Mouse (Mus musculus) brown adipose tissue, adult 24 weeks (tissue): Measurements from ENCODE around the gene D930007J09Rik. TPM values are rescaled to one million over a fixed set of nuclear protein-coding genes. Genes with fewer than 3 reads are reported as not detected.

Source experiments
- H3K27ac ChIP-seq: fragments of 200-500 bp; replicated peaks from 2 replicates; pipeline ENCODE4 v1.5.1; 2012; ENCODE audit warnings: low read depth, mild to moderate bottlenecking, low read length
- H3K4me1 ChIP-seq: fragments of 200-500 bp; 2 replicates; pipeline ENCODE4 v1.6.1; 2012; ENCODE audit warnings: low read length, mixed read lengths; ENCODE audit not compliant: control insufficient read depth, insufficient read depth, insufficient read length
- H3K4me3 ChIP-seq: fragments of 200-500 bp; 2 replicates; pipeline ENCODE4 v1.5.1; 2012; ENCODE audit warnings: low read depth, mild to moderate bottlenecking, low read length, moderate library complexity; ENCODE audit not compliant: insufficient read depth
- polyA plus RNA-seq: library from polyadenylated mRNA; stranded (reverse); fragments of >200 nt; gene quantifications from 2 replicates; pipeline ENCODE4 v1.2.4, GENCODE M21; 2012; ENCODE audit not compliant: missing spikeins, insufficient read depth, insufficient read length

Gene D930007J09Rik
- polyA plus RNA-seq, 1 experiment: not detected

DNA sequence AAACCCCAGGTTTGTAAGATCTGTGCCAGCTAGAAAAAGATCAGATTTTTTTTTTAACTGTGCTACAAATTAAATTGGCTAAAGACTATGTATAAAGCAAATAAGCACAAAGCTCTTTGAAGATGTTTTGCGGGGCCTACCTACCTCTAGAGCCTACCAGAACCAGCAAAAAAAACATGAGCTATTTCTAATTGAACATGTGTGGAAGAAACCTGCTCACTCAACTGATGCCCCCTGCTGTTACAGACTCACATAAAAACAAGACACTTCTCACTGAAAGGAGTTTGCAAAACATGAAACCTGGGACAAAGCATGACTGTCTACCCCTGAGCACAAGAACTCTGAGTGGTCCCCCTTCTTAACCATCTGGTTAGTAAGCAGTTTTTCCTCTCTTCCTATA lies 5.6 kb downstream of the D930007J09Rik start:
- H3K27ac ChIP-seq: no peak overlapping the region
- no peaks in the 10 kb centered on the region; the same call in 1 of the 2 replicates for H3K4me1 ChIP-seq
- H3K4me3 ChIP-seq: no peak overlapping the region

DNA sequence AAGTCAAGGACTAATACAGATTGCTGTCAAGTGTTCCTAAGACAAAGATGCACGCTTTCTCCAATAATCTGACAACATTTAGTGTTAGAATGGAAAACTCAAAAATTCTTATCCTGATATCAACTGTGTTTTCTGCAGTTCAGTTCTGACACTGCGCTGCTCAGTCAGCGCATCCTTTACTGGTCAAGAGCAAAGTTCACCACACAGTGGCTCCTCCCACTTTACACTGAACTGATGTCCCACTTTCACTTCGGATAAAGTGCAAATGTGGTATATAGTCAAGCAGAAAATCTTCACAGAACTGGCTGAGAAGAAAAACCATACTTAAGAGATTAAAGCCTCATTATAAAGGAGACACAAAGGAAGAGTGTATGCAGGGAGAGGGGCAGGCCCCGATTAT lies 7.5 kb downstream of the D930007J09Rik start:
- H3K4me1 ChIP-seq: no peaks in the 10 kb centered on the region; the same call in 1 of the 2 replicates
- H3K27ac ChIP-seq: no peak overlapping the region
- no peak overlapping the region for H3K4me3 ChIP-seq

GRCm38 (mm10) chr13:32794619-32795018 lies 8.0 kb downstream of the D930007J09Rik start:
- Histone ChIP-seq H3K4me1 (no peaks in the 10 kb centered on the region; the same call in 1 of the 2 replicates), H3K4me3 (no peak overlapping the region), H3K27ac (no peak overlapping the region)

DNA sequence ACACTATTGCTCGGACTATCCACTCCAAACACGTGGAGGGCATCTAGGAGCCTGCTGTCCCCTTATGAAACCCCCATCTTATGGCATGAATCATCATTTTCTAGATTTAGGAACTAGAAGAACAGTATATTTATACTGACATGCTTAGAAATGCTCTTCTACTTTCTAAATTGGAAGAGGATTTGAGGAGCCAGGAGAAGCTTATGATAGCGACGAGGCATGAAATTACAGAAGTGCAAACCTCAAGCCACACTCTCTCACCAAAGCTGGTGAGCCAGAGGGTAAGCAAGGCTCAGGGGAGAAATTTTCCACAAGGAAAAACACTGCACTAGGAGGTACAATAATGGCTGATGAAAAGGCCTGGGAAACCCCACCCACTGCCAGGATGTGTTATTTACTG lies 12.9 kb downstream of the D930007J09Rik start:
- Histone ChIP-seq H3K4me1 (no peaks in the 10 kb centered on the region; the same call in 1 of the 2 replicates), H3K4me3 (no peak overlapping the region), H3K27ac (no peak overlapping the region)

- no peak overlapping the region for H3K27ac ChIP-seq
- H3K4me3 ChIP-seq: no peak overlapping the region
- no peaks in the 10 kb centered on the region for H3K4me1 ChIP-seq
These were observed 15.1 kb downstream of the D930007J09Rik start for GRCm38 (mm10) chr13:32787584-32787983.

DNA sequence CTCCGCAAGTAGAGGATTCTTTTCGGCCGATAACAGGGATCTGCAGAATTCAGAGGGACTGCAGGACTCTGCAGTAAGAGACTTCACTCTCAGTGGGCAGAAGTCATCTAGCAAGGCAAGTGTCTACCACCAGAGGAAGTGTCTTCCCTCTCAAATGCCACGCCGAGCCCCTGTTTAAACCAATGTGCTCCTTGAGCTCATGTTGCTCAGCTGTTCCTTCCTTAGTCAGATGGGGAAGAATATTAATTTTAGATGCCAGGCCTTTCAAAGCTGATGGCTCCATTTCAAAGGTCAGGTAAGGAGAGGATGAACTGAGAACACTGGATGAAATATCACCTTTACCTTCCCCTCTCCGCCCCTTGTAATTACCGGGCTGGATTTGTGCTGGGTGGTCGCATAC lies 18.8 kb downstream of the D930007J09Rik start, which contains the start of gene Mylk4:
Gene Mylk4 (minus strand): TSS at position 139 of the 400 bp plus-strand sequence.
- H3K4me1 ChIP-seq: no peaks in the 10 kb centered on the region
- no peak within 1 kb of the TSS for H3K4me3 ChIP-seq

GRCm38 (mm10) chr13:32783055-32783454 lies 19.6 kb downstream of the D930007J09Rik start:
- Histone ChIP-seq H3K4me1 (no peaks in the 10 kb centered on the region), H3K4me3 (no peak overlapping the region), H3K27ac (no peak overlapping the region)

More for the DNA sequence above, 18.8 kb downstream of the D930007J09Rik start, which contains the start of gene Mylk4:
- H3K27ac ChIP-seq: no peak within 1 kb of the TSS

GRCm38 (mm10) chr13:32778861-32779260 lies 23.8 kb downstream of the D930007J09Rik start:
- no peak overlapping the region for H3K27ac ChIP-seq
- no peak overlapping the region for H3K4me3 ChIP-seq
- peaks cover 3% of the 10 kb centered on the region; the same call in 1 of the 2 replicates for H3K4me1 ChIP-seq

DNA sequence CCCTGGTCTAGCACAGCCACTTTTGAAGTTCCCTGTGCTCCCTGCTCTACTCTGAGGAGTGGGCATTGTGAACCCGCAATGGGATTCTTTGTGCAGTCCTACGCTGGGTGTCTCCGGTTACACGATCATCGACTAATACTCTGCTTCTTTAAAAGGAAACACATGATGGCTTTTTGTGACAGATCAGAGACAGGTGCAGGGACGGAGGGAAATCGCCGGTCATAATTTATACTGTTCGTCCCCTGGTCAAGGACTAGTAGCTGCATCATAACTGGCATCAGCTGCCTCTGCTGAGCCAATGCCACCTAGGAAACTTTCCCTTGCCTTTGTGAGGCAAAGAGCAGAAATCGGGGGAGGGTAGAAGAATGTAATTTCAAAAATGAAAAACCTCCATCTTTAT lies 26.3 kb downstream of the D930007J09Rik start:
- Histone ChIP-seq H3K4me3 (no peak overlapping the region), H3K27ac (no peak overlapping the region), H3K4me1 (peaks cover 3% of the 10 kb centered on the region; the same call in 1 of the 2 replicates)

DNA sequence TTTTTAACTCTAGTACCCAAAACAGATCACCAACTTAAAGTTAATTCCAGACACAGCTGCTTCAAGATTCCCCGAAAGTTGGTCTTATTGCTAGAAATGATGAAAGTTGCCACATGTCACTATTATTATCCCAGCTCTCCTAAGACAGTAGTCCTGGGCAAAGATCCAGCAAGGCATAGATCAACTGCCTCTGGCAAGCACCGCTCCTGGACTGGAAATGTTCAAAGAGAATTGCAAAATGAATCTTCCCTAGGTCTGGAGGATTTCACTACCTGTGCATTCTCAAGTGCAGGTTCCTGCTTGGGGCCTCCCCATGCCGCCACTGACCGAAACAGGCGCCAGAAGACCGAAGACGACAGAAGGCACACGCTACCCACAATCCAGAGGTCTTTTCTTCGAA lies 26.8 kb downstream of the D930007J09Rik start:
- H3K4me3 ChIP-seq: no peak overlapping the region
- no peak overlapping the region for H3K27ac ChIP-seq
- peaks cover 3% of the 10 kb centered on the region; the same call in 1 of the 2 replicates for H3K4me1 ChIP-seq

GRCm38 (mm10) chr13:32769960-32770359 lies 32.7 kb downstream of the D930007J09Rik start:
- H3K4me1 ChIP-seq: no peaks in the 10 kb centered on the region
- H3K4me3 ChIP-seq: no peak overlapping the region
- no peak overlapping the region for H3K27ac ChIP-seq

GRCm38 (mm10) chr13:32768104-32768503 lies 34.5 kb downstream of the D930007J09Rik start:
- Histone ChIP-seq H3K4me3 (no peak overlapping the region), H3K4me1 (no peaks in the 10 kb centered on the region), H3K27ac (no peak overlapping the region)

DNA sequence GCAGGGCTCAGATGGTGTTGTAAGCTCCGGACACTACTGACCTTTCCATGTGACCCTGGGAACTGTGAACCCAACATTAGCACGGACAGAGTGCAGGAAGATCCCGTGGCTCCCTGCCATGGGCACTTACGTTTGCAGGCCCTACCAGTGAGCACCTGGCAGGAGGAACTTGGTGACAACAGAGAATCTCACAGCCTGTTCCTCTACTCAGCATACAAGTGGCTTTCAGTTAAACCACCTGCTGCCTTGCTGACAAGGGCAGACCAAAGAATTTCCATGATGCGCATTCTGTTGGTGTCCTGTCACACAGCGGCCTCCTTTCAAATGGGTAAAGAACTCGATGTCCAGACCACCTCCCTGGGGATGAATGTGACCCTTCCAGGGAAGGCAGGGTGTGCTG lies 38.2 kb downstream of the D930007J09Rik start:
- H3K4me1 ChIP-seq: peaks cover 3% of the 10 kb centered on the region
- H3K4me3 ChIP-seq: no peak overlapping the region
- no peak overlapping the region for H3K27ac ChIP-seq

GRCm38 (mm10) chr13:32763141-32763540 lies 39.5 kb downstream of the D930007J09Rik start:
- no peak overlapping the region for H3K4me3 ChIP-seq
- no peak overlapping the region for H3K27ac ChIP-seq
- H3K4me1 ChIP-seq: peaks cover 3% of the 10 kb centered on the region

GRCm38 (mm10) chr13:32760795-32761194 lies 41.9 kb downstream of the D930007J09Rik start:
- Histone ChIP-seq H3K27ac (no peak overlapping the region), H3K4me3 (no peak overlapping the region), H3K4me1 (peaks cover 3% of the 10 kb centered on the region)

GRCm38 (mm10) chr13:32759036-32759435 lies 43.6 kb downstream of the D930007J09Rik start:
- Histone ChIP-seq H3K4me1 (peaks cover 3% of the 10 kb centered on the region), H3K27ac (no peak overlapping the region), H3K4me3 (no peak overlapping the region)
